Mouse (Mus musculus) E14TG2a.4 (cell line): Measurements from ENCODE around the gene Acot2.
"Not testable (repeated sequence)": the region's sequence is repeated elsewhere in the genome, so short reads cannot be mapped to it uniquely, and the experiment has no call there.

Experiments
- CTCF ChIP-seq: conservative IDR thresholded peaks from 2 replicates; pipeline ENCODE4 v1.5.1; 2014; ENCODE audit warnings: low read length
- POU5F1 ChIP-seq: IDR thresholded peaks from 2 replicates; pipeline ENCODE4 v1.6.1; 2014; ENCODE audit warnings: low read length, borderline replicate concordance

DNA sequence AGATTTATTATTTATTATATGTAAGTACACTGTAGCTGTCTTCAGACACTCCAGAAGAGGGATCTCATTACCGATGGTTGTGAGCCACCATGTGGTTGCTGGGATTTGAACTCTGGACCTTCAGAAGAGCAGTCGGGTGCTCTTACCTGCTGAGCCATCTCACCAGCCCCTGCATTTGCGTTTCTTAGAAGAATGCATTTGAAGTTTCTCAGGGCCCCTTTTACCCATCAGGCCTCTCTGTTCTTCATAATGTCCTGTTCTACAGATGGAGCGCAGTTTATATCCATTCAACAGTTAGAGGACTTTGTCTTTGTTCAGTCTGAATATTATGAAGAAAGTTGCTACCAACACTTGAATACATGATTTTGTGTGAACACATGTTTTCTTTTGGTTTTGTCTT lies 34.6 kb downstream of the Acot2 start:
- not testable (repeated sequence) for TF ChIP-seq CTCF, POU5F1
